Mouse (Mus musculus): ENCODE measurements at regions not wholly inside any gene's neighbourhood (a gene's known extent, or its start where the extent isn't known, plus 50 kb on each side); places are given as distances from the start of the nearest gene placed in this dataset.

DNA sequence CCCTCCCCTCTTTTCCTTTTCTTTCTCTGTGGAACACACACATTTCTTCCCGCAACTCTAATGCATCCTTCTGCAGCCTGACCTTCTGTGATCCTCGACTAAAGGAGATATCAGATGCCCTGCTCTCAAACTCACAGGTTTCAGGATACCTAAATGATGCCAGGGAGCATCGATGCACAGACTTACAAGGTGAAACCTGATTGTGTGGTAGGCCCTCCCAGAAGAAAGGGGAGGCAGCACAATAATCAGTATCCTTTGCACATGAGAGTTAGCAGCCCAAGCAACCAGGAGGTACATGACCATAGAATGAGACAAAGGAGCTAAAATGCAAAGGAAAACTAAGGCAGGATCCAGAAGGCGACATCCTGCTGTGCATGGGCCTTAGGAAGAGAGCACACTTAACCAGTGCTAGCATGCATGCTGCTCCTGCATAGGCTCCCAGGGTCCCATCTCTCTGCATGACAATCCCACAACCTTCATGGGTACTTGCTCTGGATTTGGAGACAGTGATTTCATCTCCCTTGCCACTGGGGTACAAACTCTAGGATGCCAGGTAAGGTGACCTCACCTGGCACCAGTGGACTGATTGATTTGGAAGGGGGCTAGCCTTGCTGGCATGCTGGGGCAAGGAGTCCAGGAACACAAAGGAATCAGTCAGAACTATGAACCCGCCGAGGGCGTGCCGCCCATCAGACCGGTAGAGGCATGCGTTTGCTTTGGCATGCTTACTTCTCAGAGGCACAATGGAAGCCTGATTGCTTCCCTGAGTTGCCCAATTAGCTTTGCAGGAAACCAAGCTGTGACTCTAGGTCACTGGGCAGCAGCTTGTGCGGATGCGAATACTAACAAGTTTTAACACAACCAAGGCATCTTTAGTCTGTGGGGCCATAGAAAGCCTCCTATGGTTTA is 1142.7 kb downstream of the Mrps31 start:
- TF ChIP-seq CTCF (IDR thresholded peaks at IDR 0.05; ENCODE audit: low read depth, low read length) (no peak), POLR2A (IDR thresholded peaks at IDR 0.05; ENCODE audit: extremely low read depth, insufficient read depth, low read length) (no peak)
- Histone ChIP-seq H3K27ac (replicated peaks; ENCODE audit: insufficient read depth, low read depth, low read length) (no peak overlapping the region), H3K36me3 (ENCODE audit: control insufficient read depth, insufficient read depth, low read length) (no peaks in the 10 kb centered on the region), H3K4me3 (ENCODE audit: insufficient read depth, low read depth, low read length) (no peak overlapping the region), H3K4me1 (ENCODE audit: control insufficient read depth, insufficient read depth, low read length) (no peaks in the 10 kb centered on the region), H3K79me2 (ENCODE audit: control insufficient read depth, insufficient read depth, low read length) (no peaks in the 10 kb centered on the region), H3K27me3 (ENCODE audit: control insufficient read depth, insufficient read depth, low read length) (no peaks in the 10 kb centered on the region), H3K9ac (ENCODE audit: low read depth, low read length) (no peak overlapping the region)
- 76% methylated on average over 11 of the region's 12 CpGs for WGBS
- DNase-seq (ENCODE audit: extremely low read depth, low read depth, low spot score), result no peak

DNA sequence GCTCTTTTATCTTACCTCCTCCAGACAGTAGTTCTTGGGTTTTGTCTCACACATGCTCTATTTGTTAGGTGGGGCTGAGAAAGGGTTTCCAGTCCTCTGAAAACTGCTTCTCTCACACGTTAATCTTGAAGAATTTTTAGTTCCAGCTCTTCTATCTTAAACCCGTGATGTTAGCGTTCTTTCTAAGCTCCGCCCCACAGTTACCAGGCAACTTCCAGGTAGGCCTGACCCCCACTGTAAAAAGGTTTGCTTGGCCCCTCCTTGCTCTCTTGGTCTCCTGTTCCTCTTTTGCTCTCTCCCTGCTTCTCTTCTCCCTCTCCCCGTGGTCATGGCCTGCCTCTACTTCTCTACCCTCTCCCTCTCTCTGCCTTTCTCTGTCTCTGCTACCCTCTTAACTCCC is 1149.7 kb downstream of the Mrps31 start:
- Histone ChIP-seq H3K9ac (ENCODE audit: low read depth, low read length) (no peak overlapping the region), H3K27ac (replicated peaks; ENCODE audit: insufficient read depth, low read depth, low read length) (no peak overlapping the region), H3K27me3 (ENCODE audit: control insufficient read depth, insufficient read depth, low read length) (no peaks in the 10 kb centered on the region), H3K79me2 (ENCODE audit: control insufficient read depth, insufficient read depth, low read length) (no peaks in the 10 kb centered on the region), H3K4me3 (ENCODE audit: insufficient read depth, low read depth, low read length) (no peak overlapping the region), H3K4me1 (ENCODE audit: control insufficient read depth, insufficient read depth, low read length) (no peaks in the 10 kb centered on the region), H3K36me3 (ENCODE audit: control insufficient read depth, insufficient read depth, low read length) (no peaks in the 10 kb centered on the region)
- TF ChIP-seq CTCF (IDR thresholded peaks at IDR 0.05; ENCODE audit: low read depth, low read length) (no peak), POLR2A (IDR thresholded peaks at IDR 0.05; ENCODE audit: extremely low read depth, insufficient read depth, low read length) (no peak)
- DNase-seq (ENCODE audit: extremely low read depth, low read depth, low spot score), result no peak
- WGBS, result 72% methylated on average over 5 of the region's 5 CpGs

DNA sequence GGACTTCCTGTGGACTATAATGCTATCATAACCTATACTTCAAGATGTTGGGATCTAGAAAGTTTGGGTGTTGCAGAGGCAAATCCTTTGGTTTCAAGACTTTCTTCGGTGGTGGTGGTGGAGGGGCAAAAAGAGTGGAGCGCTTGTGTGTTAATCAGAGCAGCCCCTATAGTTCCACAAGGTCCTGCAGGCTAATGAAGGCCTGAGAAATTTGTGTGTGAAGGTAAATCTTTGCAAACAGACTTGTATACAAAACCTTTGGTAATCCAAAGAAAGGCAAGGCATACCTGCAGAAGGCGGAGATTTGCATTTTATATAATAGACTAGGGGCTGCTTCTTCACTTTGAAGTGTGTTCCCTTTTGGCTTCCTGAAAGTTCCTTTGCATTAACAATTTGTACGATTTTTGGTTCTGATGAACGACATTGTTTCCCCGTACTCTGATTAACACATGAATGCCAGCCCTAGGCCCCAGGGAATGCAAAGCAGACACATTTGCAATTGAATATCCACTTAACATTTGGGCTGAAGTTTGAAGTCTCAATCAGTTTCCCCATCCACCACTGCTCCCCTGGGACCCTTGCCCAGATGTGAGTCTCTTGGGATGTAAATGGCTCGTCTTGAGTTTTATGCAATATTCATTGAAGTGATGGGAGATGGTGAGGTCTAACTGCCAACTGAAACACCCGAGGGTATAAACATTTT is 1150.7 kb downstream of the Mrps31 start:
- Histone ChIP-seq H3K4me3 (ENCODE audit: insufficient read depth, low read depth, low read length) (no peak overlapping the region), H3K79me2 (ENCODE audit: control insufficient read depth, insufficient read depth, low read length) (no peaks in the 10 kb centered on the region), H3K27me3 (ENCODE audit: control insufficient read depth, insufficient read depth, low read length) (no peaks in the 10 kb centered on the region), H3K4me1 (ENCODE audit: control insufficient read depth, insufficient read depth, low read length) (no peaks in the 10 kb centered on the region), H3K9ac (ENCODE audit: low read depth, low read length) (no peak overlapping the region), H3K36me3 (ENCODE audit: control insufficient read depth, insufficient read depth, low read length) (no peaks in the 10 kb centered on the region), H3K27ac (replicated peaks; ENCODE audit: insufficient read depth, low read depth, low read length) (no peak overlapping the region)
- 57% methylated on average over 8 of the region's 8 CpGs for WGBS
- no peak for DNase-seq (ENCODE audit: extremely low read depth, low read depth, low spot score)
- TF ChIP-seq CTCF (IDR thresholded peaks at IDR 0.05; ENCODE audit: low read depth, low read length), result no peak
- no peak for TF ChIP-seq POLR2A (IDR thresholded peaks at IDR 0.05; ENCODE audit: extremely low read depth, insufficient read depth, low read length)

DNA sequence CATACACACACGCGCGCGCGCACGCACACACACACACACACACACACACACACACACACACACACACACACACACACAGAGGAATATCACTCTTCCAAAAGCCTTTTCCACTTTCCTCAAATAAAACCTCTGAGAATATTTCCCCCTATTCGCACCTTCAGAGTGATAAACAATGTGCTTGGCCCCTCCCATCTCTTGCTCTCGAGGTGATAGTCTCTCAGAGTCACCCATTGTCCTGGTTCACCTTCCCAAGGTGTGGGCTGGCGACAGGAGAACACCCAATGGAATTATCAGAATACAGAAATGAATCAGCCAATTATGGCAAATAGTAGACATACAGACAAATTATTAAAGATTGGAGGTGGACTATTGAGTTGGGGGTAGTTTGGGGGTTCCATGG is 1151.3 kb downstream of the Mrps31 start:
- no peaks in the 10 kb centered on the region for H3K27me3 ChIP-seq (ENCODE audit: control insufficient read depth, insufficient read depth, low read length)

DNA sequence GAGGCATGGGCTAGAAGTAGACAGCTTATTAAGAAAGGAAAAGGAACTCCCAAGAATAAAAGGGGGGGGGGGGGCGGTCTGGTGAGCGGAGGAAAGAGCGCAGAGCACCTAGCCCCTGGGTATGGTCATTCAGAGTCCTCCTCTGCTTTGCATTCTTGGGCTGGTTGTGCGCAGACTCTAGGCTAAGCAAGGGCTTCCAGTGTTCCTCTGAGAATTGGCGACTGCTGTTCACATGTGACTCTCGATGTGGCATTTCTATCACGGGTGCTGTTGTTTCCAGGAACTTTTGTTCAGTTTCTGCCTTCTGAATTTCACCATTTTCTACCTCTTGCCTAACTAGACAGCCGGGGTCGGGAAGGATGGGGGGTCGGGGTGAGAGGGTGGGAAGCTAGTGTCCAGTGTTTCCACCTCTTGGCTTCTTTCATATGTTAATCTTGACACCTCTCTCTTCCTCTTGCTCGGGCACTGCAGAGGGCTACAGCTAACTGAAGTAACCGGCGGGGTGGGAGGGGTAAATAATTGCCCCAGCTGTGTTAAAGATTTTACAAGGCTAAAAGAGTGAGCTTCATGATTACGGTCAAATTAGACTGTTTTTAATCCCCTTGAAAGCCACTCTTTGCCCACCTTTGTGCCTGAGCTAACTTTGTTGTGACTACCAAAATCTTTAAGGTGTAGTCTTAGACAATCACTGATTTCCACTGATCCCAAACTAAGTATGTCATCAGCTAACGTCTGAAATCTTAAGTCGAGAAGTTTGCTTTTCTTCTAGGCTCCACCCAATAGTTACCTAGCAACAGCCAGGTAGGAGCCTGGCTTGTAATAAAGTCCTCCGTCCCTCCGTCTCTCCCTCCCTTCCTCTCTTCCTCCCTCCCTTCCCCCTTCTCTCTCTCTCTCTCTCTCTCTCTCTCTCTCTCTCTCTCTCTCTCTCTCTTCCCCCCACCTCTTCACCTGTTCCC is 1152.2 kb downstream of the Mrps31 start:
- Histone ChIP-seq H3K79me2 (ENCODE audit: control insufficient read depth, insufficient read depth, low read length) (no peaks in the 10 kb centered on the region), H3K27me3 (ENCODE audit: control insufficient read depth, insufficient read depth, low read length) (no peaks in the 10 kb centered on the region), H3K9ac (ENCODE audit: low read depth, low read length) (no peak overlapping the region), H3K4me1 (ENCODE audit: control insufficient read depth, insufficient read depth, low read length) (no peaks in the 10 kb centered on the region), H3K4me3 (ENCODE audit: insufficient read depth, low read depth, low read length) (no peak overlapping the region), H3K27ac (replicated peaks; ENCODE audit: insufficient read depth, low read depth, low read length) (no peak overlapping the region), H3K36me3 (ENCODE audit: control insufficient read depth, insufficient read depth, low read length) (no peaks in the 10 kb centered on the region)
- TF ChIP-seq CTCF (IDR thresholded peaks at IDR 0.05; ENCODE audit: low read depth, low read length) (no peak), POLR2A (IDR thresholded peaks at IDR 0.05; ENCODE audit: extremely low read depth, insufficient read depth, low read length) (no peak)
- no peak for DNase-seq (ENCODE audit: extremely low read depth, low read depth, low spot score)
- WGBS, result 10% methylated on average over 18 of the region's 18 CpGs

More for the DNA sequence above, 1151.3 kb downstream of the Mrps31 start:
- 36% methylated on average over 9 of the region's 9 CpGs for WGBS
- Histone ChIP-seq H3K4me3 (ENCODE audit: insufficient read depth, low read depth, low read length) (no peak overlapping the region), H3K79me2 (ENCODE audit: control insufficient read depth, insufficient read depth, low read length) (no peaks in the 10 kb centered on the region), H3K9ac (ENCODE audit: low read depth, low read length) (no peak overlapping the region), H3K4me1 (ENCODE audit: control insufficient read depth, insufficient read depth, low read length) (no peaks in the 10 kb centered on the region), H3K27ac (replicated peaks; ENCODE audit: insufficient read depth, low read depth, low read length) (no peak overlapping the region), H3K36me3 (ENCODE audit: control insufficient read depth, insufficient read depth, low read length) (no peaks in the 10 kb centered on the region)
- no peak for TF ChIP-seq CTCF (IDR thresholded peaks at IDR 0.05; ENCODE audit: low read depth, low read length)
- TF ChIP-seq POLR2A (IDR thresholded peaks at IDR 0.05; ENCODE audit: extremely low read depth, insufficient read depth, low read length), result no peak
- DNase-seq (ENCODE audit: extremely low read depth, low read depth, low spot score), result no peak

Data from liver, adult 2 months (tissue).